ENCODE assay signal across 8 mouse cellular contexts in genomic region chr10:24223449-24224143, GRCm38 (mm10). TPM values are rescaled to one million over a fixed set of nuclear protein-coding genes. Genes with fewer than 3 reads are reported as not detected.
DNase-seq lines count a peak whose midpoint lies in the region; ATAC-seq and TF ChIP-seq lines count a peak whose summit lies in the region.

TSS of gene Moxd1 (plus strand) at chr10:24223517.

- no peaks in the 10 kb centered on the region for H3K9me3 ChIP-seq in forebrain, postnatal 0 days (ENCODE audit: low read length)
- no peaks in the 10 kb centered on the region for H3K9me3 ChIP-seq in lung, embryonic 15.5 days

- no peaks in the 10 kb centered on the region for H3K36me3 ChIP-seq in forebrain, postnatal 0 days (ENCODE audit: insufficient read depth)
- no peaks in the 10 kb centered on the region for H3K36me3 ChIP-seq in kidney, adult 2 months (ENCODE audit: control insufficient read depth, insufficient read depth, low read length)
- H3K36me3 ChIP-seq in lung, embryonic 15.5 days = no peaks in the 10 kb centered on the region

- DNase-seq in gastrocnemius, postnatal 10 days = peak; percentile 10
- no peak for DNase-seq in gastrocnemius, adult 8-10 months (ENCODE audit: low spot score in 2 of 2)
- peak; percentile 42 for DNase-seq in adrenal gland, adult 2 months
- DNase-seq in forebrain, postnatal 0 days = peak; percentile 19
- DNase-seq in kidney, adult 2 months = peak; percentile 18
- DNase-seq in ovary, postnatal 10 days (ENCODE audit: low spot score) = peak; percentile 18
- DNase-seq in cerebellum, adult 2 months = no peak

- ATAC-seq in forebrain, postnatal 0 days = peak; percentile 70
- peak; percentile 79 for ATAC-seq in lung, embryonic 15.5 days (ENCODE audit: borderline replicate concordance, extremely low read depth, low FRiP score, low TSS enrichment)

- 0 out of 2 replicates have a peak, but pooled peaks have one; percentile 12 for TF ChIP-seq CTCF in forebrain, postnatal 0 days (IDR thresholded peaks at IDR 0.05; ENCODE audit: low read depth)
- no peak for TF ChIP-seq CTCF in kidney, adult 2 months (conservative IDR thresholded peaks at IDR 0.05; ENCODE audit: insufficient read depth, insufficient read length, low read depth, low read length)
- TF ChIP-seq CTCF in cerebellum, adult 2 months (IDR thresholded peaks at IDR 0.05; ENCODE audit: borderline replicate concordance, insufficient read depth, low read depth, low read length) = no peak

- peaks cover 17% of the 10 kb centered on the region for H3K27me3 ChIP-seq in forebrain, postnatal 0 days (ENCODE audit: insufficient read depth, low read length)
- peaks cover 3% of the 10 kb centered on the region for H3K27me3 ChIP-seq in kidney, adult 2 months (replicated peaks; ENCODE audit: control insufficient read depth, insufficient read depth, low read length)
- H3K27me3 ChIP-seq in lung, embryonic 15.5 days = peaks cover 34% of the 10 kb centered on the region
- H3K27me3 ChIP-seq in cerebellum, adult 2 months (ENCODE audit: control insufficient read depth, insufficient read depth, low read length) = no peaks in the 10 kb centered on the region; the same call in 1 of the 2 replicates

- H3K4me2 ChIP-seq in forebrain, postnatal 0 days (ENCODE audit: low read depth) = peak within 1 kb of the TSS; percentile 83
- H3K4me2 ChIP-seq in lung, embryonic 15.5 days = peak within 1 kb of the TSS; percentile 91

- WGBS in forebrain, postnatal 0 days = 3% methylated on average over 56 of the region's 56 CpGs
- WGBS in kidney, adult 2 months = 3% methylated on average over 56 of the region's 56 CpGs
- WGBS in lung, embryonic 15.5 days = under 1% methylated on average over 56 of the region's 56 CpGs
- 6% methylated on average over 56 of the region's 56 CpGs for WGBS in cerebellum, adult 2 months

- H3K9ac ChIP-seq in forebrain, postnatal 0 days = peak within 1 kb of the TSS; percentile 29; the same call in 1 of the 2 replicates
- H3K9ac ChIP-seq in lung, embryonic 15.5 days = peak within 1 kb of the TSS; percentile 34

- no peak for TF ChIP-seq POLR2A in kidney, adult 2 months (IDR thresholded peaks at IDR 0.05; ENCODE audit: low read depth, low read length)
- TF ChIP-seq POLR2A in cerebellum, adult 2 months (IDR thresholded peaks at IDR 0.05; ENCODE audit: borderline replicate concordance, insufficient read depth, low read length) = no peak

- no peak within 1 kb of the TSS for H3K27ac ChIP-seq in forebrain, postnatal 0 days (ENCODE audit: low read depth, low read length)
- H3K27ac ChIP-seq in kidney, adult 2 months (ENCODE audit: insufficient read depth, low read depth, low read length) = no peak within 1 kb of the TSS
- H3K27ac ChIP-seq in lung, embryonic 15.5 days = no peak within 1 kb of the TSS
- no peak within 1 kb of the TSS for H3K27ac ChIP-seq in cerebellum, adult 2 months (ENCODE audit: insufficient read depth, low read length)

- H3K4me3 ChIP-seq in forebrain, postnatal 0 days (ENCODE audit: low read depth, low read length) = peak within 1 kb of the TSS; percentile 40
- H3K4me3 ChIP-seq in kidney, adult 2 months (ENCODE audit: insufficient read depth, low read depth, low read length) = peak within 1 kb of the TSS; percentile 34
- peak within 1 kb of the TSS; percentile 47 for H3K4me3 ChIP-seq in lung, embryonic 15.5 days
- H3K4me3 ChIP-seq in cerebellum, adult 2 months (replicated peaks; ENCODE audit: insufficient read depth, low read depth, low read length) = no peak within 1 kb of the TSS

- no peaks in the 10 kb centered on the region for H3K4me1 ChIP-seq in forebrain, postnatal 0 days (ENCODE audit: insufficient read depth)
- H3K4me1 ChIP-seq in kidney, adult 2 months (ENCODE audit: control insufficient read depth, insufficient read depth, low read length) = no peaks in the 10 kb centered on the region
- peaks cover 14% of the 10 kb centered on the region; the same call in 1 of the 2 replicates for H3K4me1 ChIP-seq in lung, embryonic 15.5 days
- H3K4me1 ChIP-seq in cerebellum, adult 2 months (ENCODE audit: control insufficient read depth, insufficient read depth, low read length) = no peaks in the 10 kb centered on the region

RNA-seq across cellular contexts. Expression of gene Moxd1, which starts in this region (rescaled TPM):
- total RNA-seq in gastrocnemius, postnatal 10 days (2021) = 1 to 10 TPM in 1 of 2 experiments, under 1 TPM in 1; 0.89 to 3.1 TPM
- total RNA-seq in gastrocnemius, adult 8-10 months (2022) = 1 to 10 TPM in 1 of 4 experiments, under 1 TPM in 3; 0.07 to 1.5 (median 0.31) TPM
- under 1 TPM in 1 of 2 experiments, not detected in 1; 0.10 TPM for total RNA-seq in adrenal gland, adult 2 months (2021)
- 0.61 and 1.7 TPM in 2 replicates for polyA plus RNA-seq in adrenal gland, adult 2 months (2012; rRNA removed)
- 5.1 and 10.2 TPM in 2 replicates for total RNA-seq in forebrain, postnatal 0 days (2014; rRNA removed)
- 2.7 and 3.3 TPM in 2 replicates for polyA plus RNA-seq in forebrain, postnatal 0 days (2015; fragmentation: Nextera tagmentation; extraction: Ambion mirVana)
- polyA plus RNA-seq in kidney, adult 2 months (2012; rRNA removed) = 0.06 and 0.23 TPM in 2 replicates
- 6.6 and 6.7 TPM in 2 replicates for polyA plus RNA-seq in lung, embryonic 15.5 days (2015; fragmentation: Nextera tagmentation; extraction: Ambion mirVana)
- 1.7 and 3.5 TPM in 2 replicates for polyA plus RNA-seq in cerebellum, adult 2 months (2012; rRNA removed)

Comparison
In these comparisons a context has a peak if more than half of its experiments do, and no peak if none do; other contexts are left out.
1. DNase-seq: peak in gastrocnemius, postnatal 10 days (single experiment), adrenal gland, adult 2 months (single experiment), forebrain, postnatal 0 days (single experiment) and ovary, postnatal 10 days (single experiment); none in gastrocnemius, adult 8-10 months (0 of 2) and cerebellum, adult 2 months (0 of 2).
2. Peak in DNase-seq and H3K4me3 ChIP-seq in kidney, adult 2 months; RNA of the gene not detected or under 1 TPM.